Mouse (Mus musculus) heart, adult 18-20 months (tissue): ENCODE data around the gene Fbxo17. TPM values are rescaled to one million over a fixed set of nuclear protein-coding genes. Genes with fewer than 3 reads are reported as not detected.

ENCODE experiments used
- DNase-seq, 2 experiments: peaks; one replicate each; pipeline ENCODE4 v3.0.0; 2021 to 2022; ENCODE audit warnings: mixed read lengths in 1 of 2
- total RNA-seq, 2 experiments: library from RNA; stranded (reverse); gene quantifications; 2 replicates each; pipeline ENCODE4 v1.2.3; 2021

Fbxo17 gene
- total RNA-seq, 2 experiments from 2014 or later: 0.62 to 0.82 TPM

- DNase-seq: no peak
These were observed 2.6 kb downstream of the Fbxo17 start for GRCm38 (mm10) chr7:28719159-28719558.

- DNase-seq: no peak
These were observed 3.0 kb downstream of the Fbxo17 start for GRCm38 (mm10) chr7:28719650-28720049.

- DNase-seq: no peak
These were observed 4.3 kb downstream of the Fbxo17 start for GRCm38 (mm10) chr7:28720753-28721537.

GRCm38 (mm10) chr7:28722079-28722478 lies 5.5 kb downstream of the Fbxo17 start:
- no peak for DNase-seq

- DNase-seq: no peak
These were observed 8.0 kb downstream of the Fbxo17 start for GRCm38 (mm10) chr7:28724613-28725012.

GRCm38 (mm10) chr7:28726600-28726999 lies 10.0 kb downstream of the Fbxo17 start:
- DNase-seq: peak; percentile 56 to 76

- no peak for DNase-seq
These were observed 11.2 kb downstream of the Fbxo17 start for GRCm38 (mm10) chr7:28727649-28728340.

GRCm38 (mm10) chr7:28732341-28733142 lies 15.9 kb downstream of the Fbxo17 start:
- peak; percentile 75 to 78 for DNase-seq

GRCm38 (mm10) chr7:28733211-28733610 lies 16.6 kb downstream of the Fbxo17 start:
- no peak for DNase-seq

- no peak for DNase-seq
These were observed 19.1 kb downstream of the Fbxo17 start for GRCm38 (mm10) chr7:28735701-28736100.

- no peak for DNase-seq
These were observed 23.2 kb downstream of the Fbxo17 start for GRCm38 (mm10) chr7:28739829-28740228.

- no peak for DNase-seq
These were observed 24.3 kb downstream of the Fbxo17 start for GRCm38 (mm10) chr7:28740949-28741348.

GRCm38 (mm10) chr7:28741368-28741708 lies 24.7 kb downstream of the Fbxo17 start:
- no peak for DNase-seq

- peak; percentile 97 to 98 for DNase-seq
These were observed 25.3 kb downstream of the Fbxo17 start, which contains the start of the genes Mrps12 and Sars2 for GRCm38 (mm10) chr7:28741709-28742438. Gene Mrps12, minus strand, starts transcription at chr7:28741820. Gene Sars2, plus strand, starts transcription at chr7:28741992.

- no peak for DNase-seq
These were observed 33.3 kb downstream of the Fbxo17 start for GRCm38 (mm10) chr7:28749935-28750334.

- no peak for DNase-seq
These were observed 39.5 kb downstream of the Fbxo17 start, which contains the start of gene Ccer2 for GRCm38 (mm10) chr7:28756079-28756478. Gene Ccer2, plus strand, starts transcription at chr7:28756174.

GRCm38 (mm10) chr7:28758623-28759022 lies 42.0 kb downstream of the Fbxo17 start:
- no peak for DNase-seq

- no peak for DNase-seq
These were observed 45.3 kb downstream of the Fbxo17 start for GRCm38 (mm10) chr7:28761907-28762306.

GRCm38 (mm10) chr7:28765211-28765610 lies 48.6 kb downstream of the Fbxo17 start:
- DNase-seq: no peak

GRCm38 (mm10) chr7:28766173-28766879 lies 49.7 kb downstream of the Fbxo17 start, which contains the start of gene Sirt2:
Gene Sirt2, plus strand, starts transcription at chr7:28766735.
- peak; percentile 98 to 99 for DNase-seq

- DNase-seq: no peak
These were observed 50.3 kb downstream of the Fbxo17 start for GRCm38 (mm10) chr7:28766910-28767309.
